Mouse (Mus musculus) forebrain, embryonic 12.5 days (tissue): ENCODE data around the gene BC016579. TPM values are rescaled to one million over a fixed set of nuclear protein-coding genes. Genes with fewer than 3 reads are reported as not detected.

Experiments used
- ATAC-seq: fragments of 200-750 bp; cut with Nextera tagmentation; 2 replicates; pipeline ENCODE4 v1.8.0; 2017; ENCODE audit warnings: moderate TSS enrichment; ENCODE audit not compliant: low FRiP score
- H3K27ac ChIP-seq: fragments of 300-500 bp; sonication (generic); 2 replicates; pipeline ENCODE4 v1.5.1; 2016; ENCODE audit warnings: mild to moderate bottlenecking
- H3K27me3 ChIP-seq: fragments of 300-500 bp; sonication (generic); 2 replicates; pipeline ENCODE4 v1.6.1; 2016; ENCODE audit warnings: mild to moderate bottlenecking
- H3K36me3 ChIP-seq: fragments of 300-500 bp; sonication (generic); replicated peaks from 2 replicates; pipeline ENCODE4 v1.6.1; 2016; ENCODE audit warnings: mild to moderate bottlenecking
- H3K4me1 ChIP-seq: fragments of 300-500 bp; sonication (generic); 2 replicates; pipeline ENCODE4 v1.6.1; 2016
- H3K4me2 ChIP-seq: fragments of 300-500 bp; sonication (generic); 2 replicates; pipeline ENCODE4 v1.6.1; 2016; ENCODE audit warnings: mild to moderate bottlenecking, moderate library complexity
- H3K4me3 ChIP-seq: fragments of 300-500 bp; sonication (generic); replicated peaks from 2 replicates; pipeline ENCODE4 v1.5.1; 2016; ENCODE audit warnings: mild to moderate bottlenecking
- H3K9ac ChIP-seq: fragments of 300-500 bp; sonication (generic); 2 replicates; pipeline ENCODE4 v1.6.1; 2016; ENCODE audit warnings: mild to moderate bottlenecking
- H3K9me3 ChIP-seq: fragments of 300-500 bp; sonication (generic); 2 replicates; pipeline ENCODE4 v1.6.1; 2016
- WGBS: fragments of 180-500 bp; shearing (Covaris S2); methylation state at CpG from one replicate; pipeline ENCODE4 v1.1.7; 2016; 5-methylcytosine and 5-hydroxymethylcytosine counted together
- polyA plus RNA-seq: library from polyadenylated mRNA; unstranded; fragments of >200 nt; fragmentation: Nextera tagmentation; extraction: Ambion mirVana; gene quantifications from 2 replicates; pipeline ENCODE4 v1.2.1, GENCODE M21; 2016

The BC016579 gene
- polyA plus RNA-seq, 1 experiment from 2014 or later, result 0.11 TPM

- no peaks in the 10 kb centered on the region for H3K36me3 ChIP-seq
- H3K4me1 ChIP-seq, result peaks cover 4% of the 10 kb centered on the region
- H3K9me3 ChIP-seq, result no peaks in the 10 kb centered on the region
- H3K27ac ChIP-seq, result no peak overlapping the region
- H3K4me2 ChIP-seq, result no peak overlapping the region
- no peaks in the 10 kb centered on the region for H3K27me3 ChIP-seq
- no peak overlapping the region for H3K4me3 ChIP-seq
- ATAC-seq, result no peak
- no peak overlapping the region for H3K9ac ChIP-seq
Observed at GRCm38 (mm10) chr16:45595494-45595893, 58.4 kb downstream of the BC016579 start.

- H3K4me2 ChIP-seq, result no peak overlapping the region
- no peak overlapping the region for H3K27ac ChIP-seq
- peaks cover 4% of the 10 kb centered on the region for H3K4me1 ChIP-seq
- no peaks in the 10 kb centered on the region for H3K36me3 ChIP-seq
- H3K9ac ChIP-seq, result no peak overlapping the region
- no peak overlapping the region for H3K4me3 ChIP-seq
- no peaks in the 10 kb centered on the region for H3K27me3 ChIP-seq
- WGBS, result 55% methylated on average over 1 of the region's 1 CpGs
- H3K9me3 ChIP-seq, result no peaks in the 10 kb centered on the region
- ATAC-seq, result 0 out of 2 replicates have a peak, but pooled peaks have one; percentile 68
Observed at GRCm38 (mm10) chr16:45593656-45594055, 60.2 kb downstream of the BC016579 start.

- no peaks in the 10 kb centered on the region for H3K4me1 ChIP-seq
- WGBS, result 38% methylated on average over 2 of the region's 2 CpGs
- no peaks in the 10 kb centered on the region for H3K9me3 ChIP-seq
- no peak overlapping the region for H3K9ac ChIP-seq
- no peak overlapping the region for H3K27ac ChIP-seq
- H3K27me3 ChIP-seq, result no peaks in the 10 kb centered on the region
- H3K4me2 ChIP-seq, result no peak overlapping the region
- ATAC-seq, result no peak
- H3K36me3 ChIP-seq, result no peaks in the 10 kb centered on the region
- no peak overlapping the region for H3K4me3 ChIP-seq
Observed at GRCm38 (mm10) chr16:45582512-45582911, 71.4 kb downstream of the BC016579 start.

GRCm38 (mm10) chr16:45579883-45580282, 74.0 kb downstream of the BC016579 start:
- WGBS, result 64% methylated on average over 12 of the region's 12 CpGs
- no peaks in the 10 kb centered on the region for H3K27me3 ChIP-seq
- no peak overlapping the region for H3K4me2 ChIP-seq
- H3K4me1 ChIP-seq, result no peaks in the 10 kb centered on the region
- no peaks in the 10 kb centered on the region for H3K9me3 ChIP-seq
- no peak overlapping the region for H3K4me3 ChIP-seq
- no peak overlapping the region for H3K27ac ChIP-seq
- H3K36me3 ChIP-seq, result no peaks in the 10 kb centered on the region
- no peak overlapping the region for H3K9ac ChIP-seq
- ATAC-seq, result no peak

Other genes with a start within 250 kb of the BC016579 start
- 58.9 and 62.0 TPM in 2 replicates for gene Cd200, start 245.0 kb downstream of the BC016579 start, polyA plus RNA-seq
- gene Gm609, start 161.1 kb downstream of the BC016579 start, polyA plus RNA-seq, result not detected in 2 replicates
- not detected in 2 replicates for gene Gm17783, start 122.0 kb downstream of the BC016579 start, polyA plus RNA-seq
- not detected in 2 replicates for gene Slc9c1, start 118.8 kb downstream of the BC016579 start, polyA plus RNA-seq
- gene Gcsam, start 43.7 kb downstream of the BC016579 start, polyA plus RNA-seq, result not detected in 2 replicates
- 0.23 and 0.32 TPM in 2 replicates for gene Tmprss7, start 39.6 kb upstream of the BC016579 start, polyA plus RNA-seq
- 319 and 330 TPM in 2 replicates for gene Tagln3, start 70.5 kb upstream of the BC016579 start, polyA plus RNA-seq
- gene Abhd10, start 88.9 kb upstream of the BC016579 start, polyA plus RNA-seq, result 41.9 and 44.9 TPM in 2 replicates